In genomic region chr15:37110462-37110861, GRCm38 (mm10) we compare ENCODE assay signal across 20 mouse cellular contexts.
A peak's percentile ranks its signal among the peaks of the same experiment; 100 is the strongest.
DNase-seq lines count a peak whose midpoint lies in the region; ATAC-seq and TF ChIP-seq lines count a peak whose summit lies in the region.
"Had no signal": no experiment of that assay in that cellular context is flagged by ENCODE, and none has a peak within 500 bp of the region (broad histone marks: within the 10 kb centered on the region; RNA-seq: fewer than 3 reads in every experiment).

No protein-coding gene starts in this region.

- DNase-seq in midbrain, embryonic 11.5 days (ENCODE audit: low spot score, missing footprints), result peak; percentile 41
- no peak for DNase-seq in midbrain, embryonic 14.5 days
- peak; percentile 90 for DNase-seq in fat pad, adult 2 months (ENCODE audit: extremely low read depth, low read depth, low spot score)
- peak; percentile 74 for DNase-seq in gonadal fat pad, adult 2 months (ENCODE audit: low read depth)
- no peak for DNase-seq in thymus, postnatal 0 days (ENCODE audit: low spot score)
- no peak for DNase-seq in lung, adult 2 months
- DNase-seq: adrenal gland, adult 2 months; adrenal gland, adult 8-10 months; adrenal gland, postnatal 10 days; adrenal gland, postnatal 14 days; adrenal gland, postnatal 25 days; adrenal gland, postnatal 36 days; B cell, adult 2 months; cerebellum, adult 11 months; cerebellum, adult 11-12 months; cerebellum, adult 18-20 months had no signal

- no peaks in the 10 kb centered on the region for H3K4me1 ChIP-seq in midbrain, embryonic 11.5 days (ENCODE audit: control insufficient read depth, insufficient read depth, low read length)
- H3K4me1 ChIP-seq in midbrain, embryonic 14.5 days (ENCODE audit: control insufficient read depth, insufficient read depth, low read length), result no peaks in the 10 kb centered on the region
- H3K4me1 ChIP-seq in lung, adult 2 months (ENCODE audit: control insufficient read depth, insufficient read depth, low read length), result no peaks in the 10 kb centered on the region

- H3K9ac ChIP-seq in midbrain, embryonic 11.5 days (ENCODE audit: low read length), result no peak overlapping the region
- no peak overlapping the region for H3K9ac ChIP-seq in midbrain, embryonic 14.5 days (replicated peaks; ENCODE audit: low read length)

- H3K4me2 ChIP-seq in midbrain, embryonic 11.5 days, result no peak overlapping the region
- no peak overlapping the region for H3K4me2 ChIP-seq in midbrain, embryonic 14.5 days (ENCODE audit: low read length)

- TF ChIP-seq CTCF in lung, adult 2 months (IDR thresholded peaks at IDR 0.05; ENCODE audit: insufficient read depth, low read length), result no peak

- no peaks in the 10 kb centered on the region for H3K27me3 ChIP-seq in midbrain, embryonic 11.5 days (ENCODE audit: control insufficient read depth, insufficient read depth, low read length)
- no peaks in the 10 kb centered on the region for H3K27me3 ChIP-seq in midbrain, embryonic 14.5 days (ENCODE audit: control insufficient read depth, insufficient read depth, low read length)

- H3K4me3 ChIP-seq in midbrain, embryonic 11.5 days (ENCODE audit: low read depth, low read length), result no peak overlapping the region
- no peak overlapping the region for H3K4me3 ChIP-seq in midbrain, embryonic 14.5 days (replicated peaks; ENCODE audit: low read depth, low read length)
- no peak overlapping the region for H3K4me3 ChIP-seq in lung, adult 2 months (replicated peaks; ENCODE audit: extremely low read depth, low read depth, low read length)

- TF ChIP-seq POLR2A in lung, adult 2 months (IDR thresholded peaks at IDR 0.05; ENCODE audit: borderline replicate concordance, extremely low read depth, low read depth, low read length), result no peak

- H3K36me3 ChIP-seq in midbrain, embryonic 11.5 days (ENCODE audit: control insufficient read depth, insufficient read depth, low read length), result no peaks in the 10 kb centered on the region
- no peaks in the 10 kb centered on the region for H3K36me3 ChIP-seq in midbrain, embryonic 14.5 days (ENCODE audit: control insufficient read depth, insufficient read depth, low read length)
- H3K36me3 ChIP-seq: G1E had no signal

- no peak overlapping the region for H3K27ac ChIP-seq in midbrain, embryonic 11.5 days (ENCODE audit: low read depth, low read length)
- H3K27ac ChIP-seq in midbrain, embryonic 14.5 days (replicated peaks; ENCODE audit: low read depth, low read length), result no peak overlapping the region

- ATAC-seq in midbrain, embryonic 11.5 days (ENCODE audit: low FRiP score), result no peak
- no peak for ATAC-seq in midbrain, embryonic 14.5 days (ENCODE audit: low FRiP score, low TSS enrichment)
- ATAC-seq: activated CD4-positive, CD25-positive, alpha-beta regulatory T cell, adult 4 months; CD4-positive, CD25-positive, alpha-beta regulatory T cell, adult 4 months; Patski had no signal

- H3K9me3 ChIP-seq in midbrain, embryonic 11.5 days (ENCODE audit: control insufficient read depth, low read length), result peaks cover 4% of the 10 kb centered on the region; the same call in 1 of the 2 replicates
- H3K9me3 ChIP-seq in midbrain, embryonic 14.5 days (ENCODE audit: control insufficient read depth, low read length), result peaks cover 5% of the 10 kb centered on the region; the same call in 1 of the 2 replicates
- H3K9me3 ChIP-seq: G1E had no signal

- 94% methylated on average over 14 of the region's 14 CpGs for WGBS in midbrain, embryonic 11.5 days
- WGBS in midbrain, embryonic 14.5 days, result 94% methylated on average over 14 of the region's 14 CpGs
- WGBS in lung, adult 2 months, result 91% methylated on average over 14 of the region's 14 CpGs

Comparison
In these comparisons a context has a peak if more than half of its experiments do, and no peak if none do; other contexts are left out.
1. DNase-seq: peak in midbrain, embryonic 11.5 days (single experiment), fat pad, adult 2 months (single experiment) and gonadal fat pad, adult 2 months (single experiment); none in midbrain, embryonic 14.5 days (single experiment), thymus, postnatal 0 days (single experiment) and lung, adult 2 months (single experiment).